Mouse (Mus musculus): ENCODE results near the gene Lmntd2.

The Lmntd2 gene

DNA sequence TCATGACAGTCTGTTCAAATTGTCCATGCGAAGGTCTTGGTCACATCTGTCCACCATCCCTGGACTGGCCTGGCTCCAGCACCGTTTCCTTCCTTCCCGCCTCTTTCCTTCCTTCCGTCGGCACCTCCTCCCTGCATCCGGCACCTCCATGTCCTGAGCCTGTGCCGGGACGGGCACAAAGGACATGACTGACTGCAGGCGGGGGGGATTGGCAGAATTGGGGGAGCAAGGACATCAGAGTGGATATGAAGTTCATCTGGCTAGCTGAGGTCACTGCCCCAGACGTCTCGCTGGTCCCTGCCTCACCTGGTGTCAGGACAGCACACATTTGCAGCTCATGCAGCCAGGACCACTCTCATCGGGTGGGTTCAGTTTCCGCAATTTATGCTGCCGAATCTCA lies 22.8 kb downstream of the Lmntd2 start:
- no peak for DNase-seq (ENCODE audit: low read depth, low spot score)

- DNase-seq (ENCODE audit: low read depth, low spot score): no peak
These were observed 23.7 kb downstream of the Lmntd2 start for GRCm38 (mm10) chr7:141190220-141190619.

DNA sequence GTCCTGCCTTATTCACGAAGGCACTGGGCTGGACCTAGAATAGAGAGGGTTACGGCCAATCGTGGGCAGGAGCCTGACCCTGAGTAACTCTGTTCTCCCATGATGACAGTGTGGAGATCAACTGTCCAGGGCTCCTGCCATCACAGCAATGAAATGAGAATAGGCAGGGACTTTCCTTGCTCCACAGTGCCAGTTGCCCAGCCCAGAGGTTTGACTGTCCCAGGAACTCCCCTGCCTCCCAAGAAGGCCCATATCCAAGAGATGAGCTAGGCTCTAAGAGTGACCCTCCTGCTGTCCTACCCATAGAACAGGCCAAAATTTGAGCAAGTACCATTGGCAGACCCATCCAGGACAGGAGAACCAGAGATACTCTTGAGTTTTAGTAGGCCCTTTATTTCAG lies 25.1 kb downstream of the Lmntd2 start:
- DNase-seq (ENCODE audit: low read depth, low spot score): no peak

GRCm38 (mm10) chr7:141188194-141188593 lies 25.7 kb downstream of the Lmntd2 start:
- no peak for DNase-seq (ENCODE audit: low read depth, low spot score)

DNA sequence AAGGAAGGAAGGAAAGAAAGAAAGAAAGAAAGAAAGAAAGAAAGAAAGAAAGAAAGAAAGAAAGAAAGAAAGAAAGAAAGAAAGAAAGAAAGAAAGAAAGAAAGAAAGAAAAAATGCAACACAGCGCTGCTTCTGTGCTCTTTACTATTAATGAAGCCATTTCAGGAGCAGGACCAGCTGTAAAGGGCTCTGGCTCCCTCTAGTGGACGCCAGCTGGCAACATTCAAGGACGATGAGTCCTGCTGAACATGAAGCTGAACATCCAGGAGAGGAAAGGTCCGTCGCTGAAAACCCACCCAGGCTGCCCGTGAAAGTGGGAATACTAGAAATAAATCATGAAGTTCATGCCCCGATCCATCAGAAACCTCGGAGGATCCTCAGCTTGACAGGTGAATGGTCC lies 37.7 kb downstream of the Lmntd2 start:
- DNase-seq (ENCODE audit: low read depth, low spot score): peak; percentile 82

GRCm38 (mm10) chr7:141175068-141175467 lies 38.8 kb downstream of the Lmntd2 start:
- no peak for DNase-seq (ENCODE audit: low read depth, low spot score)

DNA sequence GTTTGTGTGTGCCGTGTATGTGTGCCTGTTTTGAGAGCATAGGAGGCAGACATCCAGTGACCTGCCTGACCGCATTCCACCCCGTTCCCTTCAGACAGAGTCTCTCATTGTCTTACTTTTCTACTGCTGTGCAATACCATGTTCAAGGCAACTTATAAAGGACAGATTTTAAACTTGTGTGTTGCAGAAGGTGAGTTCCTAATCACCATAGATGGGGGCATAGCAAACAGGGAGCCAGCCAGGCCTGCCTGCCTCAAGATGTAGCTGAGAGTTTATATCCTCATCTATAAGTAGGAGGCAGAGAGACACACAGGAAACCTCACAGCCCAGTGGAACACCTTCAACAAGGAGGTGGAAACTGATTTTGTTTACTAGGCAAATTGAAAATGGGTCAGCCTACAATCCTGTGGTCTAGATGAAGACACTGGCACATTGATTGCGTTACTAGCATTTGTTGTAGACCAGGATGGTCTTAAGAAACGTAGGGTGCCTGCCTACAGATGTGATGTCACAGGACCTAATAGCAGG lies 40.5 kb downstream of the Lmntd2 start:
- no peak for DNase-seq (ENCODE audit: low read depth, low spot score)

DNA sequence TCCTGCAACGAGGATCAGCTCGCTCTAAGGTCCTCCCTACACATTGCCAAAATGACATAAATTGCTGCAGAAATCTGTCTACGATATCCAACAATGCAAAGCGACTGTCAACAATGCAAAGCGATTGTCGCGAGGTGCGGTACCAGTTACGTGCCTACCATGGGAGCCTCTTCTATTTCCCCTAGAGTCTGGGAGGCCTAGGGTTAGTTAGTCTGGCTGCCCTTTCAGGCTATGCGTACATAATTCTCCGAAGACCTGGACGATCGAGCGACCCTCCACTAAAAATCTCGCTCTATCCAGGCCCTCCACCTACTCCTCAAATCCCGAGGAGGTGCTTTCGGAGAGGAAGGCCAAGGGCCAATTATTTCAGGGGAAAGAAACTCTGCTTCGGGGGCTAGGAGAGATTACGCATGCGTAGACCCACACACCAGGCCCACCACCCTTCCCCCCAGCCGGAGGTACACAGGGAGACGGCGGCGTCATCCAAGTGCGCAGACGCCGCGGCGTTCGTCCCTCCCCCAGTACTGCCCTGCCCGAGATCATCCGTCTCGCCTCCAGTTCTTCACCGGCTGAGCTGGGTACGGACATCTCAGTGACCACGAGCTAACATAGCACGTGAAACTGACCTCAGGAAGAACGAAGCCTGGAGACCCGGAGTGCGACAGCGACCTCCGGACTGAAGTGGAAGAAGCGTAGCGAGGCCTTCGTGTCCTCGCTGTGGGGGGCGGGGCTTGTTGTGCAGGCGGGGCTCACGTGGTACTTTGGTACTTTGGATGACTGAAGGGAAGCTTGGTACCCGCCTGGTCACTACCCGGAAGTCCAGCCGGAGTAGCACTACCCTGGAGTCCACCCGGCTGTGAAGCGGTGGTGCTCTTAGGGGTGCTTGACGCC lies 41.5 kb downstream of the Lmntd2 start, which contains the start of gene Rnh1:
TSS of gene Rnh1 (minus strand) at position 742 of the 891 bp plus-strand sequence.
- peak; percentile 88 for DNase-seq (ENCODE audit: low read depth, low spot score)

DNA sequence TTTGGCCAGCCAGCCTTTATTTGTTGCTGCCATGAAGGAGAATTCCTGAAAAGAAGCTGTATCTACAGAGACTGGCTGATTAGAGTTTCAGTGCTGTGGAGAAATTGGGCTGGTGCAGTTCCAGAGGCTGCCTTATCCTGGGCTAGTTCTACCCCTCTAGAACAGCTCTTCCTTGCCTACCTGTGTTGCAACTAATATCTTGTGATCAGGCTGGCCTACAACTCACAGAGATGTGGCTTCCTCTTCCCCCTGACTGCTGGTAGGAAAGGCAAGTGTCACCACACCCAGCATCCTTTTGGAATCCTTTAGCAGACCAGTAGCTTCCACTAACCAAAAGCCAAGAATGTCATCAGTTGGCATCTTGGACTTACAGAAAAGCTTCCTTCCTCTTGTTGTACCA lies 44.0 kb downstream of the Lmntd2 start:
- no peak for DNase-seq (ENCODE audit: low read depth, low spot score)

- no peak for DNase-seq (ENCODE audit: low read depth, low spot score)
These were observed 44.6 kb downstream of the Lmntd2 start for GRCm38 (mm10) chr7:141169300-141169699.

- no peak for DNase-seq (ENCODE audit: low read depth, low spot score)
These were observed 45.3 kb downstream of the Lmntd2 start for GRCm38 (mm10) chr7:141168518-141168953.

DNA sequence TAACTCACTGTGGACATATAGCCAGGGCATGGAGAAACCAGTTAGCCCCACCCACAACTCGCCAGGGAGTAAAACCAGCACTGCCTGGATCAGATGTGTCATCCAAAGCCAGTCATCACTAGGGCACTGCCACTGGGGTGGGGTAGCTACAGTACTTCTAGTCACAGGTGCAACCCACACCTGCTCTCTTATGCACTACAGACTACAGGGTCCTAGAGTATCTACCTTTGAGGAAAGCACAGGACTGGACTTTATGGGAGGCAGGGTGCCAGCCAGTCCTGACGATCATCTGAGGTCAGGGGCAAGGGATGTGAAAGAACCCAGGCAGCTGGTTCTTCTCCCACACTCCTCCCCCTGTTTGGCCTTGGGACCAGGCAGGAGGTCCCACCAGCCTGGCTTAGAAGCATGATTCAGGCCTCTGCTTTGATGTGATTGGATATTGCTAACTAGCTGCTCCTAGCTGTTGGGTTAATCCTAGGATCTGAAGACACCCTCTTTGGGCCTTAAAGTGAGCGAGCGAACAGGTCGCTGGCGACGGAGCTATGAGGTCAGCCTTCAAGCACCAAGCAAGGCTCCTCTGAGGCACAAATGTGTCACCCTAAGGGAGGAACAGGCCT lies 45.9 kb downstream of the Lmntd2 start:
- DNase-seq (ENCODE audit: low read depth, low spot score): no peak

DNA sequence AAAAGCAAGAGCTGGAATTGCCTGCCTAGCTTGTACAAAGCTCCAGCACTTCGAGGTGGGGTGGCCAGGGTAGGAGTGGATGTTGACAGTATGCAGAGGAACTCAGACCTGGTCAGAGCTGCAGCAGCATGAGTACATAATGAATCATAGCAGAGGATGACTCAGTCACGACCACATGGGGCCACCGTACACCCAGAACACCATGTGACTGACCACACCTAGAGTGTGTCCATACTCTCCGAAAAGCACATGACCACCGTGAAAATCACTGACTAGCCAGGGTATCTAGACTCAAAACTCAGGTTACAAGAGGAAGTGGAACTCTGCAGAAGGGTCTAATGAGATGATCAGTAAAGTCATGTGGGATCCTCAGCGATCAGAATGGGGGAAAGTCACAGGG lies 49.0 kb downstream of the Lmntd2 start:
- DNase-seq (ENCODE audit: low read depth, low spot score): no peak

- DNase-seq (ENCODE audit: low read depth, low spot score): no peak
These were observed 49.5 kb downstream of the Lmntd2 start for GRCm38 (mm10) chr7:141164397-141164796.

All from retina, postnatal 7 days (tissue).